Mouse (Mus musculus) stomach, postnatal 0 days (tissue): Measurements from ENCODE around the gene Slc15a1.

Experiments used
- CTCF ChIP-seq: IDR thresholded peaks from 2 replicates; pipeline ENCODE4 v1.5.1; 2016; ENCODE audit warnings: antibody characterized with exemption, low read depth, mild to moderate bottlenecking, moderate library complexity
- EP300 ChIP-seq: optimal IDR thresholded peaks from 2 replicates; pipeline ENCODE3; 2016; ENCODE audit warnings: antibody characterized with exemption

- TF ChIP-seq CTCF (peak; percentile 87), EP300 (no peak)
Measured at GRCm38 (mm10) chr14:121445194-121445593, 59.9 kb downstream of the Slc15a1 start.
